Mouse (Mus musculus): ENCODE measurements around the gene Ppp1r18.
A peak's percentile ranks its signal among the peaks of the same experiment; 100 is the strongest.

The Ppp1r18 gene

GRCm38 (mm10) chr17:35914975-35915374 is 49.6 kb downstream of the Ppp1r18 start:
- DNase-seq (ENCODE audit: low spot score), result no peak

GRCm38 (mm10) chr17:35915538-35916296 is 50.3 kb downstream of the Ppp1r18 start:
- no peak for DNase-seq (ENCODE audit: low spot score)

GRCm38 (mm10) chr17:35916297-35917142 is 51.1 kb downstream of the Ppp1r18 start, which contains the start of the genes Mrps18b and Ppp1r10:
Gene Mrps18b (minus strand): TSS chr17:35916389.
Gene Ppp1r10 (plus strand): TSS chr17:35916434.
- DNase-seq (ENCODE audit: low spot score), result peak; percentile 98

- DNase-seq (ENCODE audit: low spot score), result no peak
Measured at GRCm38 (mm10) chr17:35917143-35917462, 51.7 kb downstream of the Ppp1r18 start.

- no peak for DNase-seq (ENCODE audit: low spot score)
Measured at GRCm38 (mm10) chr17:35917463-35918251, 52.3 kb downstream of the Ppp1r18 start.

GRCm38 (mm10) chr17:35918276-35919059 is 53.1 kb downstream of the Ppp1r18 start:
- no peak for DNase-seq (ENCODE audit: low spot score)

GRCm38 (mm10) chr17:35919060-35919715 is 53.8 kb downstream of the Ppp1r18 start:
- peak; percentile 88 for DNase-seq (ENCODE audit: low spot score)

GRCm38 (mm10) chr17:35919864-35920301 is 54.5 kb downstream of the Ppp1r18 start:
- no peak for DNase-seq (ENCODE audit: low spot score)

- no peak for DNase-seq (ENCODE audit: low spot score)
Measured at GRCm38 (mm10) chr17:35920384-35920783, 55.0 kb downstream of the Ppp1r18 start.

- DNase-seq (ENCODE audit: low spot score), result no peak
Measured at GRCm38 (mm10) chr17:35920862-35921562, 55.6 kb downstream of the Ppp1r18 start.

GRCm38 (mm10) chr17:35921710-35922109 is 56.3 kb downstream of the Ppp1r18 start:
- no peak for DNase-seq (ENCODE audit: low spot score)

GRCm38 (mm10) chr17:35922566-35922965 is 57.2 kb downstream of the Ppp1r18 start:
- DNase-seq (ENCODE audit: low spot score), result no peak

- no peak for DNase-seq (ENCODE audit: low spot score)
Measured at GRCm38 (mm10) chr17:35923281-35923680, 57.9 kb downstream of the Ppp1r18 start.

Data from ovary, postnatal 36 days (tissue).